Mouse (Mus musculus) cerebellum, adult 8-10 months (tissue): ENCODE measurements at regions not wholly inside any gene's neighbourhood (a gene's known extent, or its start where the extent isn't known, plus 50 kb on each side); places are given as distances from the start of the nearest gene placed in this dataset.
"Not testable (repeated sequence)": the region's sequence is repeated elsewhere in the genome, so short reads cannot be mapped to it uniquely, and the experiment has no call there.

Experiments used
- DNase-seq: peaks from one replicate; pipeline ENCODE4 v3.0.0; 2022

- DNase-seq = no peak
Measured at GRCm38 (mm10) chr14:104410730-104411129, 57.1 kb downstream of the Pou4f1 start.

- DNase-seq = no peak
Measured at GRCm38 (mm10) chr14:104410292-104410691, 57.5 kb downstream of the Pou4f1 start.

- no peak for DNase-seq
Measured at GRCm38 (mm10) chr14:104406062-104406461, 61.7 kb downstream of the Pou4f1 start.

GRCm38 (mm10) chr14:104389297-104390071 lies 78.3 kb downstream of the Pou4f1 start:
- no peak for DNase-seq

- no peak for DNase-seq
Measured at GRCm38 (mm10) chr14:104388879-104389278, 78.9 kb downstream of the Pou4f1 start.

GRCm38 (mm10) chr14:104380986-104381385 lies 86.8 kb downstream of the Pou4f1 start:
- no peak for DNase-seq

- DNase-seq = no peak
Measured at GRCm38 (mm10) chr14:104372776-104373175, 95.0 kb downstream of the Pou4f1 start.

GRCm38 (mm10) chr14:104356636-104357035 lies 111.2 kb downstream of the Pou4f1 start:
- DNase-seq = no peak

- DNase-seq = not testable (repeated sequence)
Measured at GRCm38 (mm10) chr14:104336783-104337182, 131.0 kb downstream of the Pou4f1 start.

- DNase-seq = no peak
Measured at GRCm38 (mm10) chr14:104326089-104326488, 141.7 kb downstream of the Pou4f1 start.

GRCm38 (mm10) chr14:104300141-104300540 lies 167.7 kb downstream of the Pou4f1 start:
- no peak for DNase-seq

GRCm38 (mm10) chr14:104298312-104298711 lies 169.5 kb downstream of the Pou4f1 start:
- DNase-seq = no peak

GRCm38 (mm10) chr14:104297316-104298311 lies 170.2 kb downstream of the Pou4f1 start:
- DNase-seq = no peak

GRCm38 (mm10) chr14:104293814-104294213 lies 174.0 kb downstream of the Pou4f1 start:
- no peak for DNase-seq

GRCm38 (mm10) chr14:104293147-104293546 lies 174.7 kb downstream of the Pou4f1 start:
- no peak for DNase-seq

- peak; percentile 26 for DNase-seq
Measured at GRCm38 (mm10) chr14:104280353-104280752, 187.4 kb downstream of the Pou4f1 start.

- DNase-seq = peak; percentile 58
Measured at GRCm38 (mm10) chr14:104279890-104280289, 187.9 kb downstream of the Pou4f1 start.

- no peak for DNase-seq
Measured at GRCm38 (mm10) chr14:104274752-104275151, 193.0 kb downstream of the Pou4f1 start.

GRCm38 (mm10) chr14:104264919-104265764 lies 202.7 kb downstream of the Pou4f1 start:
- DNase-seq = no peak

GRCm38 (mm10) chr14:104216965-104217364 lies 250.8 kb downstream of the Pou4f1 start:
- no peak for DNase-seq

- no peak for DNase-seq
Measured at GRCm38 (mm10) chr14:104210719-104211118, 257.1 kb downstream of the Pou4f1 start.

GRCm38 (mm10) chr14:104208855-104209254 lies 258.9 kb downstream of the Pou4f1 start:
- no peak for DNase-seq
